Mouse (Mus musculus) C2C12 (cell line): Measurements from ENCODE around the gene Tmem53.

Experiments used
- CEBPB ChIP-seq: IDR thresholded peaks from one replicate; pipeline ENCODE4 v1.6.1; 2011; ENCODE audit warnings: low read depth, mild to moderate bottlenecking, control low read depth, moderate library complexity
- CTCF ChIP-seq: IDR thresholded peaks from one replicate; pipeline ENCODE4 v1.5.1; 2011; ENCODE audit not compliant: control insufficient read depth, insufficient read depth, insufficient read length
- USF1 ChIP-seq: IDR thresholded peaks from one replicate; pipeline ENCODE4 v1.6.1; 2011; ENCODE audit warnings: low read depth, mild to moderate bottlenecking, control low read depth, moderate library complexity

GRCm38 (mm10) chr4:117283271-117284191 lies 31.8 kb downstream of the Tmem53 start:
- no peak for TF ChIP-seq CTCF
- TF ChIP-seq USF1 = no peak
- no peak for TF ChIP-seq CEBPB
